Mouse (Mus musculus) lung, postnatal 10 days (tissue): ENCODE measurements at regions not wholly inside any gene's neighbourhood (a gene's known extent, or its start where the extent isn't known, plus 50 kb on each side); places are given as distances from the start of the nearest gene placed in this dataset.
A peak's percentile ranks its signal among the peaks of the same experiment; 100 is the strongest.

Experiments used
- DNase-seq: peaks from one replicate; pipeline ENCODE4 v3.0.0; 2021

DNA sequence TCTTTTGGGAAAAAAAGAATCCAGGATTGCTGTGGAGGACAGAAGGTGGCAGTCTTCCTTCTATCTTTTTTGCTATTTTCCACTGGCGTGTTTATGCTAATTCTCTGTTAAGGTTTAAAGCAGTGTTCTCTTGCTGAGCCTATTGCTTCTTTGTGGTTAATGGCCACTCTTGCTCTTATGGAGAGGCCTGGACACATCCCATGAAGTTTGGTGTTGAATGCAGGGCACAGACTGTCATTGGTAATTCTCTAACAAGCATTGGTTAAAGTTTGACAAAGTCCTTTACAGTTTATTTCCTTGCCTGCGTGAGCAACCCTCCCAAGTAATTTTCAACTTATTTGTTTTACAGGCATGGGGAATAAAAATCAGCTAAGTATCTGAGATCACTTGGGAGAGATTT lies 165.1 kb upstream of the Pdcd1 start:
- DNase-seq: no peak

DNA sequence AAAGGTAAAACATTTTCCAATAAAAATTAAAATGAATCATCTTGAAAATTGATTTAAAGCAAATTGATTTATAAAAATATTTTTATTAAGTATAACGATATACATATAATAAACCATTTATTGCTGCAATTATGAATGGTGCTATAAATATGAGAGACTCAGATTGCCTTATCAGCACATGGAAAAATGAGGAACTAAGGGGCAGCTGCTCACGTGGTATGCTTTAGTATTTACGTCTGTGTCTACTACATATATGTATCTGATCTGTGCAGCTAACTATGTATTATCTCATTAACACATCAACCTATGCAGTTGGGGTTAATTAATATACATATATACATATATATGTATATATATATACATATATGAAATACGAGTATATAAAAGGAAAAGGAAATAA lies 156.6 kb upstream of the Pdcd1 start:
- no peak for DNase-seq

DNA sequence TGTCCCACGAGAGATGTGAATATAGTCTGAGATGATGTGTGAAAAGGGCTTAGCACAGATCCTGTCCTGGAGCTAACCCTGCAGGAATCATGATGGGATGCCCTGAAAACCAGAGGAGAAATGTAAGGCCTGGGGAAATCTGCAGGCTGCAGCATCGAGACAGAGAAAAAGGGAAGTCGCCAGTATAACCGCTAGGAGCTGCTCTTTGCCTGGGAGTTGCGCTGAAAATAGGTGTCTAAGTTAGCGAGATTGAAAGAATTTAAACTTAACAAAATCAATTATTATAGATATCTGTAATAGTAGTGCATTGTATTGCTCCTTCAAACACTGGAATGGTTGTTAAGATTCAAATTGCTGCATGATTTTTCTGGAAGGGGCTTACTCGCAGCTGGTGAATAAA lies 155.5 kb upstream of the Pdcd1 start:
- no peak for DNase-seq

DNA sequence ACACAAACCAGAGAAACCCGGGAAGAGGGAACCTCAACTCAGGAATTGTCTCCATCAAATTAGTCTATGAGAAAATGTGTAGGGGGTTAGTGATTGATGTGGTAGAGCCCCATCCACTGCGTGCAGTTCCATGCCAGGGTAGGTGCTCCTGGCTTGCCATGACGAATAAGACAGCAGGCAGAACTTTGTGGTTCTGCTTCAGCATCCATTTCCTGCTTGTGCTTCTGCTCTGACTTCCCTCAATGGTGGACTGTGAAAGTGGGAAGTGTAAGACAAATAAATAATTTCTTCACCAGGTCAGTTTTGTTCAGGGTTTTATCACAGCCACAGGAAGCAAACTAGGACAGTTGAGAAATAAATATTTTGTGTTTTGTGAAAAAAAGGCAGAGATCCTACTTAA lies 150.9 kb upstream of the Pdcd1 start:
- DNase-seq: no peak

DNA sequence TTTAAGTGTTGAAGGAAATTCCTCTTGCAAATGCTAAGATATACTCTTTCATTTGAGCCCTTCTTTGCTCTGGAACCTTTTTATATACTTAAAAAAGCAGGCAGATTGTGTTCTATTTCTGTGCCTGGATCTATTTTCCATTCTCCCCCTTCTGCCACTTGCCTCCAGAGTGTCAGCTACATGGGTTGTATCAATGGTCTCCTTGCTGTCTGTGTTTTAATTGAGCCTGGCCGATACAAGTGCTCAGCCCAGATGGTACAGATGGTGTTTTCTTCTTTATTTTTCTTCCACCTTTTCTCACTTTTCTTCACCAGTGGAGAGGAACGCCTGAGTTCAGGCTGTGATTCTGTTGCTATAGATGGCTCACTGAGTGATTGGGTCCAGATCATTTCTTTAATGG lies 131.5 kb upstream of the Pdcd1 start:
- DNase-seq: no peak

DNA sequence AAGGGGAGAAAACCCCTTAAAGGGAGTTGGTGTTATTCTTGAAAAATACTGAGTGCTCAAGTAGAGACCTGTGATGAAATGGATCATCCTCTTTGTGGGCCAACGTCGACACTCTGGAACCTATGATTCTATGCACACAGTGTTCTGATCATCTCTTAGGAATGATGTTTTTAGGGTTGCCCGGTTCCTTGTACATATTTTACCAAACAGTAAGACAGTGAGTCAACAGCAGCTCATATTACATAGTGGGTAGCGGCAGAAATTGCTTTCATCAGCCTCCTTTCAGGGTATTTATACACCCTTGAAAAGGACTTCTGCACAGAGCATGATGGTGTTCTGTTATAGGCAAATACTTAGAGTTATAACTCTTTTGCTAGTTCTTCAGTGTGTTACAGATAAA lies 97.6 kb upstream of the Pdcd1 start:
- no peak for DNase-seq

DNA sequence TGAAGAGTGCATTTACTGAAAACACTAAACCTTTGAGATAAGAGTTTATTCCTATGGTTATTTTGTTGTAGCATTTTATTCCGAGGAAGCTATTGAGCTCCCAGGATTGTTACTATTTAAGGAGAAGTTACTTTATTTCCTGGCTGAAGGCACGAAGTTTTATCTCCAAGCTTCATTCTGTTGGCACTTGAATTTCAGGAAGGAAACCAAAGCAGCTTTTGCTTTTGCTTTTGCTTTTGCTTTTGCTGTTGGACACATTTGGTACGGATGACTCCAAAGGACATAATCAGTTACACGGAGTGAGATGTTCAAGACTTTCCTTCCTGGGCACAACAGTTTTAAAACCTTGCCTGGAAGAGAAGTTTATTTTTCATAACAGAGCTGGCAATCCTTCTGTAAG lies 94.7 kb upstream of the Pdcd1 start:
- DNase-seq: no peak

DNA sequence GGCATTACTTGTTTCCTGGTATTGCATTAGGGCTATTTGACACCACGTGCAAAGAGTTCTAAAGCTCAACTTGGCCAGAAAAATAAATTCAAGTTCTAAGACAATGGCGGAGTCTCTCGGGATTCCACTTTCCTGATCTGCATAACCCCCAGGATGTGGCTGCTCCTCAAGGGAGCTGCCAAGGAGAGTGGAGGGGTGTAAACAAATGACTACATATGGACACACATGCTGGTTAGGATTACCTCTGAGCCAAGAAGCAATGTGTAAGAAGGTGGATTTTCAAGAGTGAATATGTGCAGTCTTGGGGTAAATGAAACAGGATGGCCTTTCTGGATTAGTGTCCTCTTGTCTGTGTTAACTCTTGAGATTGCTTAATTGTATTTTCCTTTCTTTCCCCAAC lies 88.2 kb upstream of the Pdcd1 start:
- DNase-seq: no peak

DNA sequence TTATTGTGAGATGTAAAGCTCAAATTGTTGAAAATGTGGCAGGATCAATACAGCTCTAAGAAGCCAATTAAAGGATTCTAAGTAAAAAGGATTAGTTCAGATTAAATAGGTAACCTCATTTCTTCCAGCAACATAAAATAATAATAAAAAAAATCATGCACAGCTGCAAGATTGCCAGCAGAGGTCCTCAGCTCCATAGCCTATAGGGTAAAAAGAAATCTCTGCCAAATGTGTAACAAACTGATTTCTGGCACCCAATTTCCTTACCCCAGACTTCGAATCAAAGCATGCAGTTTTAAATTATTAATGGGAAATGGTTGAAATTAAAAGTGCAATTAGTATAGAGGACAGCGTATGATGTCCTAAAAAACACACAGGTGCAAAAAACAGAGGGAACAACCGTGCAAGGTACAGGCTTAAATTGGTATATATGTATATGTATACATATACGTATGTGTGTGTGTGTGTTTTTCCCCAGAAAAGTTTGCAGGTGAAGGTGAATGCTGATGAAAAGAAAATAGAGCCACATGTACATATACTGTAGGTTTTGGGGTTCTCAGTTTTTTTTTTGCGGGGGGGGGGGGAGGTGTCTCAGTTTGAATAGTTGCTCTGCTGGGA lies 87.2 kb upstream of the Pdcd1 start:
- peak; percentile 10 for DNase-seq

DNA sequence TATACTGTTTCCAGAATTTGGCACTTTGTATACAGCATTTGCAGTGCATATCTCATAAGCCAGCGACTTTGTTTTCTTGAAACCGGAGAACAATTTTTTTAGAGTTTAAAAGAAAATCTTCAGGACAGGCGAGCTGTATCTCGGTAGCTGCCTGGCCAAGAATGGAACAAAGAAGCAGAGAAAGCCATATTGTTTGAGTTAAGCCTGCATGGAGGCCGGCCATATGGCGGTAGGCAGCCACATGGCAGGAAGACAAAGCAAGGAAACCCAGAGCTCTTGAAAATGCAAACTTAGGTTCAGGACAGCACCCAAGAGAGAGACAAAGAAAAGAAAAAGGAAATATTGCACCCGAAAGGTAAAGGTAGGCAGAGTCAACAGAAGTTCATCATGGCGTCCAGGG lies 84.4 kb upstream of the Pdcd1 start:
- DNase-seq: no peak
